Comparison of ENCODE assay signal across 21 mouse cellular contexts in the genomic region with DNA sequence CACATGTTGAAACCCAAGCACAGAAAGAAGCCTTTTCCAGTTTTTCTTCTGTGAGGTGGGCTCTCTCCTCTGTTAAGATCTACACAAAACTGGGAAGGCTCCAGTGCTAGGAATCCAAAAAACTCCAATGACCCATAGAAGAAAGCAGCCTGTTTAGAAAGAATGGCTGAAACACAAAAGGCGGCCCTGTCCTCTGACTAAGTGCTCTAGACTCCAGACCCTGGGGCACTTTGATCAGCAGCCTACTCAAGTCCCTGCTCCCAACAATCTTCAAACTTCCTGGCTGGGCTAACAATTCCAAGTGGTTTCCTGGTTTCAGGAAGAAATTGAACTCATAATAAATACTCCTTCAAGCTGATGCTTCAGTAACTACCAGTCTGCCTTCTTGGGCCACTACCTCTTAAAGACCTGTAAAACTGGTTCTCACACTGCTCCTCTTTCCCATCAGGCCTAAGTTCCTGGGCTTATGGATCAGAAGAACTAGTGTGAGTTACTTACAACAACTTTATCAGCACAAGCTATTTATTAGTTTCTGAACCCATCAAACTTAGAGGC. TPM values are rescaled to one million over a fixed set of nuclear protein-coding genes. Genes with fewer than 3 reads are reported as not detected.
DNase-seq lines count a peak whose midpoint lies in the region; ATAC-seq and TF ChIP-seq lines count a peak whose summit lies in the region.
"Had no signal": no experiment of that assay in that cellular context is flagged by ENCODE, and none has a peak within 500 bp of the region (broad histone marks: within the 10 kb centered on the region; RNA-seq: fewer than 3 reads in every experiment).

No protein-coding gene starts in this region.

- no peak for TF ChIP-seq CTCF in lung, adult 2 months (IDR thresholded peaks at IDR 0.05; ENCODE audit: insufficient read depth, low read length)

- H3K27me3 ChIP-seq in kidney, embryonic 15.5 days, result no peaks in the 10 kb centered on the region
- H3K27me3 ChIP-seq: heart, embryonic 13.5 days; intestine, embryonic 15.5 days; limb, embryonic 12.5 days; liver, embryonic 13.5 days; midbrain, embryonic 15.5 days had no signal

- no peak for ATAC-seq in kidney, embryonic 15.5 days (replicated peaks; ENCODE audit: low FRiP score)
- ATAC-seq in megakaryocyte-erythroid progenitor cell, adult 5-6 weeks (replicated peaks; ENCODE audit: low FRiP score, low TSS enrichment, poor library complexity, severe bottlenecking), result no peak
- ATAC-seq: intestine, embryonic 15.5 days; midbrain, embryonic 15.5 days had no signal

- no peak for TF ChIP-seq POLR2A in lung, adult 2 months (IDR thresholded peaks at IDR 0.05; ENCODE audit: borderline replicate concordance, extremely low read depth, low read depth, low read length)

- H3K4me3 ChIP-seq in kidney, embryonic 15.5 days (replicated peaks), result no peak overlapping the region
- H3K4me3 ChIP-seq in ES-E14 (ENCODE audit: insufficient read depth in 1 of 2, low read depth in 1 of 2, low read length in 2 of 2, poor library complexity in 1 of 2, severe bottlenecking in 1 of 2), result no peak overlapping the region
- no peak overlapping the region for H3K4me3 ChIP-seq in lung, adult 2 months (replicated peaks; ENCODE audit: extremely low read depth, low read depth, low read length)
- H3K4me3 ChIP-seq: gastrocnemius, adult 2 months; heart, embryonic 13.5 days; intestine, embryonic 15.5 days; limb, embryonic 12.5 days; liver, embryonic 13.5 days; midbrain, embryonic 15.5 days had no signal

- in situ Hi-C loops in ES-E14 (cut with MboI; ENCODE audit: low sequenced_read_pairs in 2 of 2, unreplicated experiment in 2 of 2), result no loop called here

- peak overlapping the region; percentile 71 for H3K27ac ChIP-seq in kidney, embryonic 15.5 days
- no peak overlapping the region; the same call in 1 of the 2 replicates for H3K27ac ChIP-seq in ES-E14 (ENCODE audit: insufficient read depth, low read depth, low read length, poor library complexity, severe bottlenecking)
- H3K27ac ChIP-seq: gastrocnemius, adult 2 months; heart, embryonic 13.5 days; hindbrain, embryonic 14.5 days; intestine, embryonic 15.5 days; limb, embryonic 12.5 days; liver, embryonic 13.5 days; midbrain, embryonic 15.5 days had no signal

- intact Hi-C loops in gastrocnemius, postnatal 14 days (cut with DNase I; ENCODE audit: low total_unique reads), result no loop called here

- peaks cover 19% of the 10 kb centered on the region for H3K36me3 ChIP-seq in kidney, embryonic 15.5 days
- H3K36me3 ChIP-seq in ES-E14 (ENCODE audit: control insufficient read depth, insufficient read depth, low read length, poor library complexity, severe bottlenecking), result no peaks in the 10 kb centered on the region
- H3K36me3 ChIP-seq: intestine, embryonic 15.5 days had no signal

- no peak for DNase-seq in kidney, postnatal 14 days
- DNase-seq in ES-E14 (ENCODE audit: low read depth, low spot score), result peak; percentile 19
- peak; percentile 12 for DNase-seq in lung, adult 2 months
- DNase-seq in lung, postnatal 36 days, result peak; percentile 60
- no peak for DNase-seq in gastrocnemius, postnatal 14 days
- DNase-seq: adrenal gland, postnatal 25 days; cerebellum, adult 11 months; cerebellum, postnatal 10 days; gastrocnemius, adult 2 months; heart, adult 18-20 months; liver, embryonic 13.5 days; right cerebral cortex, postnatal 14 days; spleen, adult 18-20 months; thymus, adult 2 months had no signal

- no peaks in the 10 kb centered on the region for H3K4me1 ChIP-seq in kidney, embryonic 15.5 days
- no peaks in the 10 kb centered on the region for H3K4me1 ChIP-seq in ES-E14 (ENCODE audit: control insufficient read depth in 2 of 2, insufficient read depth in 2 of 2, low read length in 2 of 2, poor library complexity in 1 of 2)
- peaks cover 5% of the 10 kb centered on the region; the same call in 1 of the 2 replicates for H3K4me1 ChIP-seq in lung, adult 2 months (ENCODE audit: control insufficient read depth, insufficient read depth, low read length)
- H3K4me1 ChIP-seq: intestine, embryonic 15.5 days; limb, embryonic 12.5 days; liver, embryonic 13.5 days; midbrain, embryonic 15.5 days had no signal

- no peaks in the 10 kb centered on the region for H3K9me3 ChIP-seq in kidney, embryonic 15.5 days (replicated peaks)
- H3K9me3 ChIP-seq in ES-E14 (ENCODE audit: control insufficient read depth, insufficient read depth, low read depth, low read length), result no peaks in the 10 kb centered on the region
- H3K9me3 ChIP-seq: heart, embryonic 13.5 days; intestine, embryonic 15.5 days; limb, embryonic 12.5 days; liver, embryonic 13.5 days; midbrain, embryonic 15.5 days had no signal

- H3K4me2 ChIP-seq in kidney, embryonic 15.5 days, result no peak overlapping the region
- H3K4me2 ChIP-seq: heart, embryonic 13.5 days; hindbrain, embryonic 14.5 days; intestine, embryonic 15.5 days; limb, embryonic 12.5 days; liver, embryonic 13.5 days; midbrain, embryonic 15.5 days had no signal

- 76% methylated on average over 1 of the region's 1 CpGs for WGBS in kidney, embryonic 15.5 days
- 75% methylated on average over 1 of the region's 1 CpGs for WGBS in lung, adult 2 months

- no peak overlapping the region for H3K9ac ChIP-seq in kidney, embryonic 15.5 days
- no peak overlapping the region for H3K9ac ChIP-seq in ES-E14 (ENCODE audit: insufficient read depth, low read depth, low read length, poor library complexity, severe bottlenecking)
- H3K9ac ChIP-seq: heart, embryonic 13.5 days; hindbrain, embryonic 14.5 days; intestine, embryonic 15.5 days; limb, embryonic 12.5 days; liver, embryonic 13.5 days; midbrain, embryonic 15.5 days had no signal

TF ChIP-seq in ES-E14, 5 proteins besides CTCF, POLR2A, EP300 and RAD21:
- TF ChIP-seq HCFC1 (IDR thresholded peaks at IDR 0.05; ENCODE audit: borderline replicate concordance, insufficient read depth, low read length), result no peak
- no peak for TF ChIP-seq ZNF384 (IDR thresholded peaks at IDR 0.05; ENCODE audit: low read depth, low read length)
- no peak for TF ChIP-seq ZC3H11A (IDR thresholded peaks at IDR 0.05; ENCODE audit: borderline replicate concordance, low read depth, low read length)
- no peak for TF ChIP-seq CHD2 (IDR thresholded peaks at IDR 0.05; ENCODE audit: low read depth, low read length)
- TF ChIP-seq MAFK (IDR thresholded peaks at IDR 0.05; ENCODE audit: insufficient read depth, low read depth, low read length), result no peak
TF ChIP-seq in ES-E14: peak in this region for 0.

RNA-seq across cellular contexts. Expression of a gene that starts 45.4 kb away (rescaled TPM):
- 18.5 and 19.1 TPM in 2 replicates for polyA plus RNA-seq in kidney, embryonic 15.5 days (2015; fragmentation: Nextera tagmentation; extraction: Ambion mirVana)
- 17.6 and 17.7 TPM in 2 replicates for total RNA-seq in ES-E14 (2012; rRNA removed)
- polyA plus RNA-seq in lung, adult 2 months (2012; rRNA removed), result 18.2 and 22.5 TPM in 2 replicates
- total RNA-seq in megakaryocyte-erythroid progenitor cell, adult 5-6 weeks (2014; fragmentation: Nextera tagmentation), result 17.1 and 22.9 TPM in 2 replicates
- total RNA-seq in megakaryocyte-erythroid progenitor cell, adult 5-6 weeks (2017), result 21.7 and 21.9 TPM in 2 replicates
- total RNA-seq in gastrocnemius, postnatal 14 days (2021), result 10 to 100 TPM; 17.0 to 17.6 TPM

Comparison
In these comparisons a context has a peak if more than half of its experiments do, and no peak if none do; other contexts are left out.
1. DNase-seq: peak in ES-E14 (single experiment), lung, adult 2 months (single experiment) and lung, postnatal 36 days (single experiment); none in kidney, postnatal 14 days (single experiment) and gastrocnemius, postnatal 14 days (single experiment).